Mouse (Mus musculus) bone marrow, adult 2 months (tissue): Measurements from ENCODE around the gene Med16. TPM values are rescaled to one million over a fixed set of nuclear protein-coding genes. Genes with fewer than 3 reads are reported as not detected.
A peak's percentile ranks its signal among the peaks of the same experiment; 100 is the strongest.

Experiments
- H3K27ac ChIP-seq: fragments of 200-500 bp; 2 replicates; pipeline ENCODE4 v1.5.1; 2012; ENCODE audit warnings: low read depth, mild to moderate bottlenecking, control low read depth, inconsistent platforms, low read length; ENCODE audit not compliant: control insufficient read depth, poor library complexity, insufficient read depth
- H3K4me1 ChIP-seq: fragments of 200-500 bp; 2 replicates; pipeline ENCODE4 v1.6.1; 2011; ENCODE audit warnings: low read length; ENCODE audit not compliant: control insufficient read depth, insufficient read depth
- H3K4me3 ChIP-seq: fragments of 200-500 bp; replicated peaks from 2 replicates; pipeline ENCODE3; 2011; ENCODE audit warnings: mild to moderate bottlenecking, low read depth, low read length, control low read depth; ENCODE audit not compliant: control insufficient read depth
- CTCF ChIP-seq: fragments of 200-500 bp; IDR thresholded peaks from 2 replicates; pipeline ENCODE4 v1.5.1; 2011; ENCODE audit warnings: low read length, control low read depth; ENCODE audit not compliant: control insufficient read depth, insufficient read depth
- POLR2A ChIP-seq: fragments of 200-500 bp; IDR thresholded peaks from 2 replicates; pipeline ENCODE4 v1.6.1; 2011; ENCODE audit warnings: low read depth, mild to moderate bottlenecking, control low read depth, low read length, borderline replicate concordance; ENCODE audit not compliant: control insufficient read depth
- WGBS: fragments of 180-500 bp; shearing (Covaris S2); methylation state at CpG from one replicate; pipeline ENCODE4 v1.1.7; 2018; 5-methylcytosine and 5-hydroxymethylcytosine counted together
- polyA plus RNA-seq: library from polyadenylated mRNA; stranded (reverse); fragments of >200 nt; gene quantifications from 2 replicates; pipeline ENCODE4 v1.2.4, GENCODE M21; 2011; ENCODE audit warnings: low replicate concordance; ENCODE audit not compliant: missing spikeins, insufficient read depth, insufficient read length

The Med16 gene
- polyA plus RNA-seq, 1 experiment = 19.2 TPM

GRCm38 (mm10) chr10:79853860-79854795, 54.6 kb downstream of the Med16 start, which contains the start of gene Ptbp1:
Gene Ptbp1, plus strand, starts transcription at chr10:79854427.
- WGBS = under 1% methylated on average over 75 of the region's 75 CpGs
- peak; percentile 94 for TF ChIP-seq POLR2A
- no peak for TF ChIP-seq CTCF
- H3K4me1 ChIP-seq = peaks cover 17% of the 10 kb centered on the region
- H3K4me3 ChIP-seq = peak within 1 kb of the TSS; percentile 95
- H3K27ac ChIP-seq = peak within 1 kb of the TSS; percentile 98

GRCm38 (mm10) chr10:79853392-79853791, 55.3 kb downstream of the Med16 start:
- Histone ChIP-seq H3K27ac (peak overlapping the region; percentile 86), H3K4me3 (peak overlapping the region; percentile 75), H3K4me1 (peaks cover 17% of the 10 kb centered on the region)
- no peak for TF ChIP-seq POLR2A
- TF ChIP-seq CTCF = no peak
- 1% methylated on average over 15 of the region's 15 CpGs for WGBS

GRCm38 (mm10) chr10:79852827-79853226, 55.9 kb downstream of the Med16 start:
- peak overlapping the region; percentile 86 for H3K27ac ChIP-seq
- peaks cover 16% of the 10 kb centered on the region for H3K4me1 ChIP-seq
- 39% methylated on average over 8 of the region's 8 CpGs for WGBS
- no peak for TF ChIP-seq POLR2A
- no peak for TF ChIP-seq CTCF
- no peak overlapping the region for H3K4me3 ChIP-seq

- TF ChIP-seq CTCF = no peak
- H3K4me1 ChIP-seq = peaks cover 14% of the 10 kb centered on the region
- 0 out of 2 replicates have a peak overlapping the region, but pooled peaks have one; percentile 86 for H3K27ac ChIP-seq
- WGBS = 38% methylated on average over 9 of the region's 9 CpGs
- H3K4me3 ChIP-seq = no peak overlapping the region
These were observed 56.5 kb downstream of the Med16 start for GRCm38 (mm10) chr10:79852107-79852789.

- H3K4me3 ChIP-seq = no peak overlapping the region
- 63% methylated on average over 3 of the region's 3 CpGs for WGBS
- TF ChIP-seq POLR2A (no peak), CTCF (no peak)
- H3K4me1 ChIP-seq = peaks cover 9% of the 10 kb centered on the region
- H3K27ac ChIP-seq = no peak overlapping the region
These were observed 57.1 kb downstream of the Med16 start for GRCm38 (mm10) chr10:79851653-79852052.

GRCm38 (mm10) chr10:79849941-79850628, 58.6 kb downstream of the Med16 start:
- 26% methylated on average over 8 of the region's 8 CpGs for WGBS
- Histone ChIP-seq H3K4me1 (peaks cover 9% of the 10 kb centered on the region), H3K4me3 (no peak overlapping the region), H3K27ac (no peak overlapping the region)
- no peak for TF ChIP-seq POLR2A
- no peak for TF ChIP-seq CTCF

GRCm38 (mm10) chr10:79846553-79846952, 62.2 kb downstream of the Med16 start:
- 67% methylated on average over 5 of the region's 5 CpGs for WGBS
- TF ChIP-seq CTCF = no peak
- TF ChIP-seq POLR2A = no peak
- no peak overlapping the region for H3K4me3 ChIP-seq
- no peak overlapping the region for H3K27ac ChIP-seq
- peaks cover 6% of the 10 kb centered on the region for H3K4me1 ChIP-seq

Other genes starting within 250 kb of the Med16 start
- gene Madcam1, start 244.4 kb downstream of the Med16 start, polyA plus RNA-seq = not detected in 2 replicates
- 4.9 and 12.2 TPM in 2 replicates for gene Tpgs1, start 239.6 kb downstream of the Med16 start, polyA plus RNA-seq
- 82.1 and 98.6 TPM in 2 replicates for gene Cdc34, start 226.7 kb downstream of the Med16 start, polyA plus RNA-seq
- not detected in 2 replicates for gene Gzmm, start 219.9 kb downstream of the Med16 start, polyA plus RNA-seq
- 465 and 588 TPM in 2 replicates for gene Bsg, start 204.4 kb downstream of the Med16 start, polyA plus RNA-seq
- gene Hcn2, start 192.3 kb downstream of the Med16 start, polyA plus RNA-seq = 0.31 TPM in 1 of 2 replicates, not detected in the other
- gene Polrmt, start 162.3 kb downstream of the Med16 start, polyA plus RNA-seq = 20.0 and 29.6 TPM in 2 replicates
- not detected in 2 replicates for gene Fgf22, start 153.8 kb downstream of the Med16 start, polyA plus RNA-seq
- 26.5 and 42.8 TPM in 2 replicates for gene Rnf126, start 142.0 kb downstream of the Med16 start, polyA plus RNA-seq
- gene Fstl3, start 131.7 kb downstream of the Med16 start, polyA plus RNA-seq = 1.0 and 1.8 TPM in 2 replicates
- gene Prss57, start 118.0 kb downstream of the Med16 start, polyA plus RNA-seq = 13.1 and 40.0 TPM in 2 replicates
- 19.7 and 36.1 TPM in 2 replicates for gene Palm, start 115.4 kb downstream of the Med16 start, polyA plus RNA-seq
- not detected in 2 replicates for gene Misp, start 87.9 kb downstream of the Med16 start, polyA plus RNA-seq
- gene Ptbp1, start 54.5 kb downstream of the Med16 start, polyA plus RNA-seq = 113 and 188 TPM in 2 replicates
- 143 and 259 TPM in 2 replicates for gene Prtn3, start 34.4 kb downstream of the Med16 start, polyA plus RNA-seq
- gene Plppr3, start 34.3 kb downstream of the Med16 start, polyA plus RNA-seq = 16.4 and 32.4 TPM in 2 replicates
- 102 and 162 TPM in 2 replicates for gene Elane, start 22.7 kb downstream of the Med16 start, polyA plus RNA-seq
- 20.0 TPM in 1 of 2 replicates, not detected in the other for gene Cfd, start 18.1 kb downstream of the Med16 start, polyA plus RNA-seq
- gene Gm26602, start 1.9 kb upstream of the Med16 start, polyA plus RNA-seq = not detected in 2 replicates
- 1.5 TPM in 1 of 2 replicates, not detected in the other for gene Kiss1r, start 8.0 kb upstream of the Med16 start, polyA plus RNA-seq
- 182 and 197 TPM in 2 replicates for gene R3hdm4, start 12.3 kb upstream of the Med16 start, polyA plus RNA-seq
- 12.4 and 27.6 TPM in 2 replicates for gene Arid3a, start 18.1 kb upstream of the Med16 start, polyA plus RNA-seq
- gene Wdr18, start 51.2 kb upstream of the Med16 start, polyA plus RNA-seq = 26.7 and 43.3 TPM in 2 replicates
- not detected in 2 replicates for gene Grin3b, start 61.8 kb upstream of the Med16 start, polyA plus RNA-seq
- 78.6 and 131 TPM in 2 replicates for gene Tmem259, start 75.4 kb upstream of the Med16 start, polyA plus RNA-seq
- 41.7 and 92.4 TPM in 2 replicates for gene Cnn2, start 79.7 kb upstream of the Med16 start, polyA plus RNA-seq
- 54.3 and 96.9 TPM in 2 replicates for gene Abca7, start 87.6 kb upstream of the Med16 start, polyA plus RNA-seq
- 111 and 291 TPM in 2 replicates for gene Arhgap45, start 107.7 kb upstream of the Med16 start, polyA plus RNA-seq
- 35.6 and 44.5 TPM in 2 replicates for gene Polr2e, start 130.9 kb upstream of the Med16 start, polyA plus RNA-seq
- gene Gpx4, start 138.2 kb upstream of the Med16 start, polyA plus RNA-seq = 948 and 2,392 TPM in 2 replicates
- gene Sbno2, start 196.6 kb upstream of the Med16 start, polyA plus RNA-seq = 37.6 and 83.8 TPM in 2 replicates
- gene Stk11, start 206.9 kb upstream of the Med16 start, polyA plus RNA-seq = 197 and 344 TPM in 2 replicates
- gene Atp5d, start 229.7 kb upstream of the Med16 start, polyA plus RNA-seq = 131 and 178 TPM in 2 replicates
- 3.4 and 3.7 TPM in 2 replicates for gene Cbarp, start 231.9 kb upstream of the Med16 start, polyA plus RNA-seq
- gene Midn, start 239.3 kb upstream of the Med16 start, polyA plus RNA-seq = 36.0 and 53.2 TPM in 2 replicates